Mouse (Mus musculus): ENCODE results near the gene Zar1l.
"Not testable (repeated sequence)": the region's sequence is repeated elsewhere in the genome, so short reads cannot be mapped to it uniquely, and the experiment has no call there.

Zar1l gene

GRCm38 (mm10) chr5:150518064-150518463 lies at the start of gene Zar1l:
Gene Zar1l (minus strand): TSS chr5:150518164.
- no peak for DNase-seq

GRCm38 (mm10) chr5:150566971-150567370 lies 49.0 kb upstream of the Zar1l start:
- DNase-seq: no peak

- no peak for DNase-seq
Observed at GRCm38 (mm10) chr5:150566226-150566625, 48.3 kb upstream of the Zar1l start.

- no peak for DNase-seq
Observed at GRCm38 (mm10) chr5:150564426-150564825, 46.5 kb upstream of the Zar1l start.

- no peak for DNase-seq
Observed at GRCm38 (mm10) chr5:150561783-150562182, 43.8 kb upstream of the Zar1l start.

- no peak for DNase-seq
Observed at GRCm38 (mm10) chr5:150561376-150561775, 43.4 kb upstream of the Zar1l start.

- DNase-seq: no peak
Observed at GRCm38 (mm10) chr5:150560851-150561250, 42.9 kb upstream of the Zar1l start.

GRCm38 (mm10) chr5:150559519-150560103 lies 41.6 kb upstream of the Zar1l start:
- no peak for DNase-seq

- no peak for DNase-seq
Observed at GRCm38 (mm10) chr5:150551637-150552036, 33.7 kb upstream of the Zar1l start.

- no peak for DNase-seq
Observed at GRCm38 (mm10) chr5:150543184-150543583, 25.2 kb upstream of the Zar1l start.

- no peak for DNase-seq
Observed at GRCm38 (mm10) chr5:150541302-150541701, 23.3 kb upstream of the Zar1l start.

GRCm38 (mm10) chr5:150525239-150525638 lies 7.3 kb upstream of the Zar1l start:
- no peak for DNase-seq

- no peak for DNase-seq
Observed at GRCm38 (mm10) chr5:150522867-150523234, 4.9 kb upstream of the Zar1l start.

- DNase-seq: peak; percentile 89
Observed at GRCm38 (mm10) chr5:150521937-150522866, 4.2 kb upstream of the Zar1l start, which contains the start of gene Brca2. Gene Brca2 (plus strand): TSS chr5:150522630.

- DNase-seq: no peak
Observed at GRCm38 (mm10) chr5:150519551-150519950, 1.6 kb upstream of the Zar1l start.

- DNase-seq: no peak
Observed at GRCm38 (mm10) chr5:150514027-150514426, 3.9 kb downstream of the Zar1l start.

GRCm38 (mm10) chr5:150513264-150513663 lies 4.7 kb downstream of the Zar1l start:
- DNase-seq: no peak

- DNase-seq: no peak
Observed at GRCm38 (mm10) chr5:150510451-150511225, 7.3 kb downstream of the Zar1l start.

GRCm38 (mm10) chr5:150495792-150496191 lies 22.2 kb downstream of the Zar1l start:
- peak; percentile 36 for DNase-seq

- not testable (repeated sequence) for DNase-seq
Observed at GRCm38 (mm10) chr5:150491573-150492173, 26.3 kb downstream of the Zar1l start.

- no peak for DNase-seq
Observed at GRCm38 (mm10) chr5:150490821-150491220, 27.1 kb downstream of the Zar1l start.

GRCm38 (mm10) chr5:150490285-150490684 lies 27.7 kb downstream of the Zar1l start:
- no peak for DNase-seq

- DNase-seq: no peak
Observed at GRCm38 (mm10) chr5:150485198-150485597, 32.8 kb downstream of the Zar1l start.
